Mouse (Mus musculus) MEL (cell line): ENCODE measurements around the gene Grip1. TPM values are rescaled to one million over a fixed set of nuclear protein-coding genes. Genes with fewer than 3 reads are reported as not detected.

Experiments used
- DNase-seq: peaks from one replicate; pipeline ENCODE4 v3.0.0; 2011; ENCODE audit warnings: low read depth, low spot score
- H3K27ac ChIP-seq: 2 replicates; pipeline ENCODE4 v1.5.1; 2012; ENCODE audit warnings: low read depth, mild to moderate bottlenecking, control low read depth, low read length, moderate library complexity; ENCODE audit not compliant: control insufficient read depth
- H3K27me3 ChIP-seq, 2 experiments: fragments of 150-350 bp in 1 of 2; sonication (generic) in 1 of 2; 2 replicates each; pipeline ENCODE4 v1.6.1; 2012; ENCODE audit warnings: low read length in 2 of 2, mild to moderate bottlenecking in 2 of 2, improper control_type of control experiment in 1 of 2, moderate library complexity in 1 of 2; ENCODE audit not compliant: insufficient read depth in 2 of 2, control insufficient read depth in 1 of 2
- H3K36me3 ChIP-seq, 2 experiments: 2 replicates each; pipeline ENCODE4 v1.6.1; 2012 to 2014; ENCODE audit warnings: low read length in 2 of 2, improper control_type of control experiment in 1 of 2, inconsistent platforms in 1 of 2, mild to moderate bottlenecking in 1 of 2; ENCODE audit not compliant: insufficient read depth in 2 of 2, control insufficient read depth in 1 of 2
- H3K4me1 ChIP-seq, 2 experiments: fragments of 150-350 bp in 1 of 2; sonication (generic) in 1 of 2; 2 replicates each; pipeline ENCODE4 v1.6.1; 2012; ENCODE audit warnings: low read length in 2 of 2, improper control_type of control experiment in 1 of 2, mild to moderate bottlenecking in 1 of 2; ENCODE audit not compliant: insufficient read depth in 2 of 2, control insufficient read depth in 1 of 2
- H3K4me3 ChIP-seq, 2 experiments: fragments of 150-350 bp in 1 of 2; sonication (generic) in 1 of 2; 2 replicates each; pipeline ENCODE4 v1.5.1; 2012; ENCODE audit warnings: low read depth in 2 of 2, low read length in 2 of 2, mild to moderate bottlenecking in 2 of 2, moderate library complexity in 2 of 2, control low read depth in 1 of 2, improper control_type of control experiment in 1 of 2; ENCODE audit not compliant: control insufficient read depth in 1 of 2, insufficient read depth in 1 of 2
- H3K79me2 ChIP-seq: 2 replicates; pipeline ENCODE4 v1.6.1; 2012; ENCODE audit warnings: mild to moderate bottlenecking, low read length, moderate library complexity; ENCODE audit not compliant: control insufficient read depth, poor library complexity, insufficient read depth
- H3K9ac ChIP-seq: 2 replicates; pipeline ENCODE4 v1.6.1; 2012; ENCODE audit warnings: low read depth, mild to moderate bottlenecking, control low read depth, low read length, moderate library complexity; ENCODE audit not compliant: control insufficient read depth, poor library complexity, severe bottlenecking
- H3K9me3 ChIP-seq: fragments of 150-350 bp; sonication (generic); replicated peaks from 2 replicates; pipeline ENCODE4 v1.6.1; 2012; ENCODE audit warnings: mild to moderate bottlenecking, low read length, improper control_type of control experiment, moderate library complexity; ENCODE audit not compliant: insufficient read depth
- CTCF ChIP-seq, 3 experiments: IDR thresholded peaks in 2 of 3; conservative IDR thresholded peaks in 1 of 3; 2 replicates each; pipeline ENCODE4 v1.5.1; 2011 to 2012; ENCODE audit warnings: low read length in 3 of 3, low read depth in 2 of 3, mild to moderate bottlenecking in 2 of 3, improper control_type of control experiment in 1 of 3, inconsistent platforms in 1 of 3, mixed read lengths in 1 of 3, moderate library complexity in 1 of 3; ENCODE audit not compliant: control insufficient read depth in 1 of 3, insufficient read depth in 1 of 3, poor library complexity in 1 of 3, severe bottlenecking in 1 of 3
- EP300 ChIP-seq, 2 experiments: IDR thresholded peaks; 2 replicates each; pipeline ENCODE4 v1.6.1; 2011; ENCODE audit warnings: improper control_type of control experiment in 2 of 2, low read length in 2 of 2, low read depth in 1 of 2, mild to moderate bottlenecking in 1 of 2
- ETS1 ChIP-seq: IDR thresholded peaks from 2 replicates; pipeline ENCODE4 v1.6.1; 2012; ENCODE audit warnings: low read depth, mild to moderate bottlenecking, inconsistent platforms, low read length, improper control_type of control experiment, moderate library complexity
- GABPA ChIP-seq: IDR thresholded peaks from 2 replicates; pipeline ENCODE4 v1.6.1; 2012; ENCODE audit warnings: low read depth, mild to moderate bottlenecking, inconsistent platforms, low read length, improper control_type of control experiment, moderate library complexity
- HCFC1 ChIP-seq: IDR thresholded peaks from 2 replicates; pipeline ENCODE4 v1.6.1; 2012; ENCODE audit warnings: low read depth, mild to moderate bottlenecking, inconsistent platforms, low read length, improper control_type of control experiment, moderate library complexity
- KAT2A ChIP-seq: conservative IDR thresholded peaks from 2 replicates; pipeline ENCODE4 v1.6.1; 2012; ENCODE audit warnings: low read depth, low read length, improper control_type of control experiment, inconsistent platforms
- MEF2A ChIP-seq: IDR thresholded peaks from 2 replicates; pipeline ENCODE4 v1.6.1; 2014; ENCODE audit warnings: low read depth, mild to moderate bottlenecking, inconsistent platforms, low read length, improper control_type of control experiment; ENCODE audit not compliant: poor library complexity, insufficient replicate concordance, severe bottlenecking; ENCODE audit errors: extremely low read depth
- MXI1 ChIP-seq: IDR thresholded peaks from 2 replicates; pipeline ENCODE4 v1.6.1; 2011; ENCODE audit warnings: mild to moderate bottlenecking, low read depth, low read length, improper control_type of control experiment
- MYC ChIP-seq: IDR thresholded peaks from 2 replicates; pipeline ENCODE4 v1.6.1; 2011; ENCODE audit warnings: low read depth, mild to moderate bottlenecking, low read length, improper control_type of control experiment, moderate library complexity
- NRF1 ChIP-seq: IDR thresholded peaks from 2 replicates; pipeline ENCODE4 v1.6.1; 2014; ENCODE audit warnings: low read depth, mild to moderate bottlenecking, inconsistent platforms, low read length, improper control_type of control experiment, moderate library complexity; ENCODE audit not compliant: poor library complexity, insufficient read depth, severe bottlenecking
- POLR2A ChIP-seq, 2 experiments: IDR thresholded peaks; 2 replicates each; pipeline ENCODE4 v1.6.1; 2011 to 2012; ENCODE audit warnings: low read length in 2 of 2, mild to moderate bottlenecking in 2 of 2, control low read depth in 1 of 2, improper control_type of control experiment in 1 of 2, low read depth in 1 of 2, moderate library complexity in 1 of 2; ENCODE audit not compliant: control insufficient read depth in 1 of 2, insufficient read depth in 1 of 2, poor library complexity in 1 of 2
- POLR2AphosphoS2 ChIP-seq: IDR thresholded peaks from 2 replicates; pipeline ENCODE4 v1.6.1; 2011; ENCODE audit warnings: low read length, improper control_type of control experiment
- POLR2AphosphoS5 ChIP-seq: IDR thresholded peaks from 2 replicates; pipeline ENCODE4 v1.6.1; 2012; ENCODE audit warnings: low read depth, borderline replicate concordance, mild to moderate bottlenecking, inconsistent platforms, low read length, moderate library complexity, mixed read lengths
- RAD21 ChIP-seq: IDR thresholded peaks from 2 replicates; pipeline ENCODE4 v1.6.1; 2011; ENCODE audit warnings: mild to moderate bottlenecking, low read depth, low read length, improper control_type of control experiment
- RCOR1 ChIP-seq: IDR thresholded peaks from 2 replicates; pipeline ENCODE4 v1.6.1; 2012; ENCODE audit warnings: low read depth, mild to moderate bottlenecking, inconsistent platforms, low read length, improper control_type of control experiment
- SIN3A ChIP-seq: IDR thresholded peaks from 2 replicates; pipeline ENCODE4 v1.6.1; 2012; ENCODE audit warnings: low read length, improper control_type of control experiment, inconsistent platforms
- SMC3 ChIP-seq: IDR thresholded peaks from 2 replicates; pipeline ENCODE4 v1.6.1; 2011; ENCODE audit warnings: low read depth, low read length, improper control_type of control experiment
- TAL1 ChIP-seq: IDR thresholded peaks from 2 replicates; pipeline ENCODE4 v1.6.1; 2012; ENCODE audit warnings: mild to moderate bottlenecking, inconsistent platforms, low read length, moderate library complexity, mixed read lengths
- TBP ChIP-seq: IDR thresholded peaks from 2 replicates; pipeline ENCODE4 v1.8.0; 2011; ENCODE audit warnings: low read depth, low read length, improper control_type of control experiment
- TCF12 ChIP-seq: IDR thresholded peaks from 2 replicates; pipeline ENCODE4 v1.6.1; 2014; ENCODE audit warnings: low read depth, mild to moderate bottlenecking, inconsistent platforms, low read length, improper control_type of control experiment, moderate library complexity
- UBTF ChIP-seq: IDR thresholded peaks from 2 replicates; pipeline ENCODE4 v1.6.1; 2012; ENCODE audit warnings: low read depth, mild to moderate bottlenecking, inconsistent platforms, low read length, improper control_type of control experiment, moderate library complexity, borderline replicate concordance; ENCODE audit not compliant: insufficient read depth
- USF1 ChIP-seq: IDR thresholded peaks from 2 replicates; pipeline ENCODE4 v1.6.1; 2014; ENCODE audit warnings: low read depth, mild to moderate bottlenecking, inconsistent platforms, low read length, improper control_type of control experiment, moderate library complexity
- ZMIZ1 ChIP-seq: IDR thresholded peaks from 2 replicates; pipeline ENCODE4 v1.6.1; 2012; ENCODE audit warnings: low read depth, mild to moderate bottlenecking, inconsistent platforms, low read length, improper control_type of control experiment, moderate library complexity
- polyA plus RNA-seq, 2 experiments: library from polyadenylated mRNA; stranded (reverse) in 1 of 2; unstranded in 1 of 2; fragments of >175 nt in 1 of 2; fragments of >200 nt in 1 of 2; gene quantifications; 2 replicates each; pipeline versions ENCODE4 v1.2.1 to v1.2.4; 2012; ENCODE audit warnings: low replicate concordance in 2 of 2, low read depth in 1 of 2; ENCODE audit not compliant: insufficient read length in 2 of 2, insufficient read depth in 1 of 2, missing spikeins in 1 of 2
- total RNA-seq: library from RNA; depleted of rRNA; stranded (reverse); fragments of 300-350 nt; gene quantifications from 2 replicates; pipeline ENCODE4 v1.2.3, GENCODE M21; 2012

Gene Grip1
- total and polyA plus RNA-seq, 3 experiments: 0.04 TPM; not detected in 2

GRCm38 (mm10) chr10:119706983-119707382 is 253.4 kb downstream of the Grip1 start:
- H3K9ac ChIP-seq: no peak overlapping the region
- no peak for TF ChIP-seq MYC
- TF ChIP-seq GABPA: no peak
- TF ChIP-seq POLR2AphosphoS2: no peak
- no peak for TF ChIP-seq ETS1
- no peak for TF ChIP-seq RAD21
- no peak for TF ChIP-seq USF1
- no peak for TF ChIP-seq MXI1
- no peak for TF ChIP-seq KAT2A
- no peak for TF ChIP-seq TBP
- TF ChIP-seq SIN3A: no peak
- no peak for TF ChIP-seq EP300 (IDR thresholded peaks at IDR 0.05; ENCODE audit: low read depth in 1 of 2, low read length in 2 of 2)
- no peak for TF ChIP-seq TAL1
- no peak for TF ChIP-seq POLR2AphosphoS5
- no peak for TF ChIP-seq ZMIZ1
- TF ChIP-seq POLR2A (IDR thresholded peaks at IDR 0.05; ENCODE audit: control insufficient read depth in 1 of 2, insufficient read depth in 1 of 2, low read depth in 1 of 2, low read length in 2 of 2, poor library complexity in 1 of 2): no peak
- no peak for TF ChIP-seq RCOR1
- TF ChIP-seq, all 39 proteins: peak for 0
- Histone ChIP-seq H3K4me3 (no peak overlapping the region), H3K27ac (no peak overlapping the region), H3K9me3 (no peaks in the 10 kb centered on the region), H3K4me1 (no peaks in the 10 kb centered on the region), H3K36me3 (no peaks in the 10 kb centered on the region), H3K79me2 (no peaks in the 10 kb centered on the region), H3K27me3 (no peaks in the 10 kb centered on the region)
- DNase-seq: no peak

- no peaks in the 10 kb centered on the region for H3K9me3 ChIP-seq
Observed at GRCm38 (mm10) chr10:119721887-119722286, 268.3 kb downstream of the Grip1 start.

More at GRCm38 (mm10) chr10:119721887-119722286, 268.3 kb downstream of the Grip1 start:
- H3K27ac ChIP-seq: no peak overlapping the region
- no peaks in the 10 kb centered on the region for H3K4me1 ChIP-seq
- DNase-seq: no peak
- no peaks in the 10 kb centered on the region for H3K27me3 ChIP-seq
- H3K9ac ChIP-seq: no peak overlapping the region
- TF ChIP-seq HCFC1 (no peak), TAL1 (no peak), MXI1 (no peak), MEF2A (no peak), TCF12 (no peak), RAD21 (no peak), SIN3A (no peak), SMC3 (no peak), CTCF (IDR thresholded peaks at IDR 0.05 in 2 of 3, conservative IDR thresholded peaks at IDR 0.05 in 1 of 3; ENCODE audit: control insufficient read depth in 1 of 3, insufficient read depth in 1 of 3, low read depth in 2 of 3, low read length in 3 of 3, poor library complexity in 1 of 3, severe bottlenecking in 1 of 3) (no peak), ZMIZ1 (no peak), UBTF (no peak), POLR2AphosphoS2 (no peak), NRF1 (no peak), EP300 (IDR thresholded peaks at IDR 0.05; ENCODE audit: low read depth in 1 of 2, low read length in 2 of 2) (no peak), RCOR1 (no peak)
- no peaks in the 10 kb centered on the region for H3K79me2 ChIP-seq
- H3K36me3 ChIP-seq: no peaks in the 10 kb centered on the region
- H3K4me3 ChIP-seq: no peak overlapping the region
